Mouse (Mus musculus): ENCODE results near the gene Hagh.

Hagh gene

DNA sequence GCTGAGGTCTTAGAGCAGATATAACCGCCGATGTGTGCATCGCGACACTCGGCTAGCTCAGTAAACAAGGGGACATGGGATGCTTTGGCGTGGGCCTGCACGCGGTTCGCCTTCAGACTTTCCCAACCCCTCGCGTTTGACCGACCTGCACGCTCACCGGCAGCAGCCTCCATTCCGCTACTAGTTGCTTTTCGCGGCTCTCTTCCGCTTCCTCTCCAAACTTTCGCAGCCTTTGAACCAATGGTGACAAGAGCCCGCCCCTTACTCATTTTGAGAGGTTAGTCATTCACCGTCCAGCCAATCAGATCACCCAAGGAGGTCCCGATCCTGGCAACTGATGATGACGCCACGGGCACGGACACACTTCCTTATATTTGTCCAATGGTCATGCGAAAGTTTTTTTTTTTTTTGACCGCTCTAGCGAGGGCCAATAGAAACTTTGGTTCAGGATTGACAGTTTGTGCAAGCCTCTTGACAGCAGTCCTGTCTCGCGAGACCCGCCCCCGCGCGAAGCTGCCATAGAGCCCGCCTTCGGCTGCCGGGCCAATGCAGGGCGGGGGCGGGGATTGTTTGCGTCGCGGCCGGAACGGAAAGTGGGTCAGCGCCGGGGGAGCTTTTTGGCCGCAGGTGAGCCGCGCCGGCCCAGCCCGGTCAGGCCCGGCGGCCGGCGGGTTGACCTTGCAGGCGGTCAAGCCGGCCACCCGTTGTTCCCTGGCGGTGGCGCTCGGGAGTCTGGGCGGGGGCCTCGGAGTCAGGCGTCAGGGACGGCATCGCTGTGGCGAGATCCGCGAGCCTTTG is 46.4 kb downstream of the Hagh start, which contains the start of the genes Nubp2 and Spsb3:
Nubp2 (minus strand) TSS at position 216 of the 798 bp plus-strand sequence.
Spsb3 (plus strand) TSS at position 510 of the 798 bp plus-strand sequence.
- peak; percentile 99 to 100 for DNase-seq (ENCODE audit: low spot score in 2 of 2)

DNA sequence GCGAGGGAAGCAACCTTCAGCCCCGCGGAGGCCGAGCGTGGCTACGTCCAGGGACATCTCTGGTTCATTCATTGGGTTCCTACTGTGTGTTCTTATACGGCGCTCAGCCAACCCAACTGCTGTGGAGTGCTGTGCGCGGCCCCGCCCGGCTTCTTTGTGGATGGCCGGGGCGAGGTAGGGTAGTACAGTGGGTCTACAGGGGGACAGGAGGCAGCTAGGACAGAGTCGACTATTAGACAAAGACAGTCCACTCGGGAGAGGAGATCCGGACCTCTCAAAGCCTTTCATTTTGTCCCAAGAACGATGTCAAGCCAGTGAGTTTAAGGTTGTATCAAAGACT is 47.0 kb downstream of the Hagh start:
- DNase-seq (ENCODE audit: low spot score in 2 of 2) = no peak

DNA sequence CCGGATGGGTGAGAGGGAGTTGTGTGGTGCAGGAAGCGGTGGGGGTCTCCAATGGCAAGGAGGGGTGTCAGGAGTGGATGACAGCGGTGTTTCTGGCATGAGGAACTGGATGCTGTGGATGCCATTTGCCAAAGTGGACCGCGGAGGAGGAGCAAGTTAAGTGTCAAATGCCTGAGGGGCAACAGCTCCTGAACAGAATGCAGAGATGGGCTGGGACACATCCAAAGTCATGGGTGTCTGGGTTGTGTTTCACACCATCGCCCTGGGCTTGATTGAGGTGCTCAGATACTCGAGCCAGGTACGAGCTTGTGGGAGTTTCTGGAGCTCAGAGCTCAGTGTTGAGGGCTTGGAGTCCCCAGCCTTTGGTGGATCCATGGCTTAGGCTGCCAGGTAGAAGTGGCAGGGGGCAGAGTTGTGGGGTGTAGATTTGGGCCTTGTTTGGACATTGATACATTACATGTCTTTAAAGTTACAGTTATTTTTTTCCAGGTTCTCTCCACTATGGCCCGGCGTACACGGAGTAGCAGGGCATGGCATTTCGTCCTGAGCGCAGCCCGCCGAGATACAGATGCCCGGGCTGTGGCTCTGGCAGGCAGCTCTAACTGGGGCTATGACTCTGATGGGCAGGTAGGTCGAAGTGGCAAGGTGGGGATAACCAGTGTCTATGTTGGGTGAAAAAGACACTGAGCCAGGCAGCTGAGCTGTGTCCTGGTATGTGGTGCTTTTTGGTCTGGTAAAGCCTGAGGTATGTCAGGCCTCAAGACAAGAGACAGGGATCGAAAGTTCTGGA is 47.5 kb downstream of the Hagh start:
- DNase-seq (ENCODE audit: low spot score in 2 of 2) = peak in 1 of 2 experiments; percentile 42

DNA sequence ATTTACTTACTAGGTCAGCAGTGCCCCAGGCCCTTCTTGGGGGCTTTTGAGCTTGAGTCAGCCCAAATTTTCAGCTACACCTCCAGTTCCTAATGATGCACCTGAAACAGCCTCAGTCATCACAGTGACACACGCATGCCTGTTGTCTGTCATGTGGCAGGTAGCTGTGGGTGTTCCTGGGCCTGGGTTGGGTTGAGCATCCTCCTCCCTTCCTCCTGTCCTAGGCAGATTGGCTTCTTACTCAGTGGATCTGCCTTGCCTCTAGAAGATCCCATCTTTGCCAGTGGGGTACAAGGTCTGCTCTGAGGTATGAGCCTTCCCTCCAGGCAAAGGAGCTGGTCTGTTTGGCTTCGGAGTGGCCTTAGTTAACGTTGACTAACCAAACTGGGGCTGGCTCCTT is 48.9 kb downstream of the Hagh start:
- DNase-seq (ENCODE audit: low spot score in 2 of 2) = peak in 1 of 2 experiments; percentile 17

- peak in 1 of 2 experiments; percentile 48 for DNase-seq (ENCODE audit: low spot score in 2 of 2)
Observed at GRCm38 (mm10) chr17:24890151-24891092, 50.5 kb downstream of the Hagh start.

DNA sequence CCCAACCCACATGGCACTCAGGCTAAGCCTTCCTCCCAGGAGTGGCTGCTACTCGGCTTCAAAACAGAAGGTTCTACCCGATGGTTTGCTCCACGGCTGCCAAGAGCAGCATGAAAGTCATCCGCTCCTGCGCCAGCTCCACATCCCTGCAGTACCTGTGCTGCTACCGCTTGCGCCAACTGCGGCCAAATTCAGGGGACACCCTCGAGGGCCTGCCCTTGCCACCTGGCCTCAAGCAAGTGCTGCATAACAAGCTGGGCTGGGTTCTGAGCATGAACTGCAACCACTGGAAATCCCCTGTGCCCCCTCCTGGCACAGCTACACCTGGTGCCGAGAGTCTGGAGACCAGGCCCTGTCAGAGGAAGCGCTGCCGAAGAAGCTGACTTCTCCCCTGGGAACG is 51.4 kb downstream of the Hagh start:
- peak; percentile 19 to 53 for DNase-seq (ENCODE audit: low spot score in 2 of 2)

DNA sequence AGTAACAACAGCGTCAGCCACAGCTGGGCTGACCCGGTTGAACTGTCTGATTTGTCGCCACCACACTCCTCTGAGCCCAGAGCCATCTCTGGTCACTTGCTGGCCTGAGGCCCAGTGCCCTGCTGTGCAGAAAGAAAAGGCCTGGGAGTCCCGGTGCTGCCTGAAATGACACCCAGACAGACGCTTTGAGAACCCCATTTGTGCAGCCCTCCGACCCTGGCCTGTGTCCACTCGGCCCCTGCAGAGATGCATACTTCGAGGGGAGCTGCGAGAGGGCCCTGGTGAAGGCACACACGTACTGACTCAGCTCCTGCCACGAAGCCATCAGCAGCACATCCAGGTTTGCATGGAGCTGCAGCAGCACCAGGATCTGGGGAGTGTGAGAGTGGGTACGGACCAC is 52.8 kb downstream of the Hagh start:
- DNase-seq (ENCODE audit: low spot score in 2 of 2) = no peak

- peak in 1 of 2 experiments; percentile 40 for DNase-seq (ENCODE audit: low spot score in 2 of 2)
Observed at GRCm38 (mm10) chr17:24893276-24893675, 53.3 kb downstream of the Hagh start.

- DNase-seq (ENCODE audit: low spot score in 2 of 2) = no peak
Observed at GRCm38 (mm10) chr17:24894061-24894994, 54.4 kb downstream of the Hagh start.

DNA sequence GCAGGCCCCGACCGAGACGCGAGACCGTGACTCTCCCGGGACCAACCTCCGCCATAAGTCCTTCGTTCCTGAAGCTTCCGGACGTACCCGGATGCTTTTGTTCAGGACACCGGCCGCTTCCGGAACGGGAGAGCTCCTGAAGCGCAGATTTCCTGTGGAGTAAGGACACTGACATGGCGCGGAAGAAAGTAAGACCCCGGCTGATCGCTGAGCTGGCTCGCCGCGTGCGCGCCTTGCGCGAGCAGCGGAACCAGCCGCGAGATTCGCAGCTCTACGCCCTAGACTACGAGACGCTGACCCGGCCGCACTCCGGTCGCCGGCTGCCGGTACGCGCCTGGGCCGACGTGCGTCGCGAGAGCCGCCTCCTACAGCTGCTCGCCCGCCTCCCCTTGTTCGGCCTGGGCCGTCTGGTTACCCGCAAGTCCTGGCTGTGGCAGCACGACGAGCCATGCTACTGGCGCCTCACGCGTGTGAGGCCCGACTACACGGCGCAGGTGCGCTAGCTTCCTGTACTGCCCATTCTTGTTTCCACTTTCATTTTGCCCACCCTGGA is 55.1 kb downstream of the Hagh start, which contains the start of the genes Eme2 and Mrps34:
Eme2 (minus strand) TSS at position 93 of the 553 bp plus-strand sequence.
Mrps34 (plus strand) TSS at position 122 of the 553 bp plus-strand sequence.
- peak; percentile 91 to 92 for DNase-seq (ENCODE audit: low spot score in 2 of 2)

DNA sequence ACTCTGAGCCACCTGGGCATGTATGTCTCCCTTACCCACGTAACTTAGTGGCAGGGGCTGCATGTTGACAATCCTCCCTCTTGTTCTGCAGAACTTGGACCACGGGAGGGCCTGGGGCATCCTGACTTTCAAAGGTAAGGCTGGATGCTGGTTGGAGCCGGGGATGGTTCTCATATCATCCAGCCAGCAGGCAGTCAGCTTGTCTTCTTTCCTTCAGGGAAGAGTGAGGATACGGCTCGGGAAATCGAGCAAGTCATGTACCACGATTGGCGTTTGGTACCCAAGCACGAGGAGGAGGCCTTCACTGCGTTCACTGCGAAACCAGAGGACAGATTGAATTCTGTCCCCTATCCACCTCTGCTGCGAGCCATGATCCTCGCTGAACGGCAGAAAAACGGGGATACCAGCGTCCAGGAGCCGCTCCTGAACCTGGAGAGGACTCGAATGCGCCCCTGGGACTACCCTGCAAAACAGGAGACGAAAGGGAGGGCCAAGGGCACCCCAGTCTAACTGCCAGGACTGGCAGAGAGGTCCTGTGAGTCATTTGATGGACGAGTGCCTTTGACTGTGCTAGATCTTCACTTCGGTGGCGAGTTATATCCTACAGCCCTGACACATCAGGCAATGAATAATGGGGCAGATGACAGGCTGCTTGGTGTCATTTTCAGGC is 55.8 kb downstream of the Hagh start:
- DNase-seq (ENCODE audit: low spot score in 2 of 2) = peak in 1 of 2 experiments; percentile 42

DNA sequence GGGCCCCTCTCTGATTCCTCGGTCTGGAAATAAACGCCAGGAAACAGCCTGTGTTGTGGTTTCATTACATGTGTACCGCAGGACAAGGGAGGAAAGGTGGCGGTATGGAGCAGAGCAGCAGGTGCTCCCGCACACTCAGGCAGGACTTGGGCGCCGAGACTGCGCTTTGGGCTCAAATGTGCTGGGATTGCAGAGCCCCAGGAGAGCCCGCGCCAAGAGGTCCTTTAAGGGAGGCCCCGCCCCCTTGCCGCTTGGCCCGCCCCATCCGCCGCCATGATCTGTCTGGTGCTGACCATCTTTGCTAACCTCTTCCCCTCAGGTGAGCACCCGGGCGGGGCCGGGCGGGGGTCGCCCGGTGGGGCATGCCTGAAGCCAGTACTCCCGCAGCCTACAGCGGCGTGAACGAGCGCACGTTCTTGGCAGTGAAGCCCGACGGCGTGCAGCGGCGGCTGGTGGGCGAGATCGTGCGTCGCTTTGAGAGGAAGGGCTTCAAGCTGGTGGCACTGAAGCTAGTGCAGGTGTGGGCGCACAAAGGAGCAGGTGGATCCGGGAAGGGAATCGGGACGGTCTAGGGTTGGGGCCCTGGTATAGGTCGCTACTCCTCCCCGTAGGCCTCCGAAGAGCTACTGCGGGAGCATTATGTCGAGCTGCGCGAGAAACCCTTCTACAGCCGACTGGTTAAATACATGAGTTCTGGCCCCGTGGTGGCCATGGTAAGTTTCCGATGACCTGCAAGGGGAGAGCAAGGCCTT is 56.5 kb downstream of the Hagh start, which contains the start of gene Nme3:
Nme3 (plus strand) TSS at position 260 of the 752 bp plus-strand sequence.
- peak; percentile 85 to 87 for DNase-seq (ENCODE audit: low spot score in 2 of 2)

- no peak for DNase-seq (ENCODE audit: low spot score in 2 of 2)
Observed at GRCm38 (mm10) chr17:24896993-24897269, 57.0 kb downstream of the Hagh start.

DNA sequence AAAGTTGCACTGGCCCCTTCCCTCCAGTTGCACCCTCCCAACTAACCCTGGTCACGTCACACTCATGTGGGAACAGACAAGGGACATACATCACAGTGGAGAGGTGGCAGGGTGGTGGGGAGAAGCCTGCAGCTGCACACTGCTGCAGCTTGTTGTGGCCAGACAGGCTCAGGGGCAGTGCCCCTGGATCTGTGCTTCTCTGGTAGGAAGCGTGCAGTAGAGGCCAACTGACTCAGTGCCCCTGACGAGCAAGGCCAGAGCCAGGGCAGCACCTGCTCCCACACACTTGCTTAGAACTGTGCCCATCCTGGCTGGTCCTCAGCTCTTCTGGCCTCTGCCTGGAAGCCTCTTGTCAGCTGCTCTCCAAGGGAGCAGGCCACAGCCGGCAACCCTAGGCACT is 57.7 kb downstream of the Hagh start:
- no peak for DNase-seq (ENCODE audit: low spot score in 2 of 2)

DNA sequence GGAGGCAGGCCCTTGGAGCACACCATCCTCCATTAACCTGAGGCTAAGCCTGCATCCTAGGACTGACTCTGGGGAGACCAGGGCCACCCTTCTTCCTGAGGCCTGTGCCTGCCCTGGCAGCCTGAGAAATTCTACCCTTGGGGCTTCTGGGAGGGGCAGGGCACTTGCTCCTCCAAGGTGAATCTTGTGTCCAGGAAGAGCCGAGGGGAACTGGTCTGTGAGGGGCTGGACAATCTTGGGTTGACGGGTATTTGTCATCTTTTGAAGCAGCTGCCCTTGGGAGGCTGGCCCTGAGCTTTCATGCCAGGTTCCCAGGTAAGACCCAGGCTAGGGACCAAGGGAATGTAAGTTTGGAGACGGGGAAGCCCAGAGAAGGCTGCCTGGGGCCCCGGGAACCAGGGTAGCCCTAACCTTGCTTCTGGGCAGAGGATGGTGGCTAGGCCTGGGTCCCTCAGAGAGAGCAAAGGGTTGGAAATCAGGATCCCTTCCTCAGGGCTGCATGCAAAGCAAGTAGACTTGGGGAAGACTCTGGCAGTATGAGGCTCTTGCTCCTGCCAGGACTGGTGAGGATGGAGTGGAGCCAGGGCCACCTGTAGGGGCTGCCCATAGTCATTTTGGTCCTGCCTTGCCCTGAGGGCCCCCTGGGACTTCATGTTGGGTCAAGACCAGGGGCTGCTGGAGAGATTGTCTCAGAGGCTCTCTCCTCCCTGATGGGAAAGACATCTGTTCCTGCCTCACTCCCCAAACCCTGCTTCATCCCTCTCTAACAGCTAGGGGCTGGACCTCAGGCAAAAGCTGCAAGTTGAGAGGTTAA is 58.3 kb downstream of the Hagh start:
- DNase-seq (ENCODE audit: low spot score in 2 of 2) = no peak

GRCm38 (mm10) chr17:24899153-24899552 is 59.2 kb downstream of the Hagh start:
- DNase-seq (ENCODE audit: low spot score in 2 of 2) = no peak

GRCm38 (mm10) chr17:24900014-24900413 is 60.1 kb downstream of the Hagh start:
- DNase-seq (ENCODE audit: low spot score in 2 of 2) = peak in 1 of 2 experiments; percentile 30

DNA sequence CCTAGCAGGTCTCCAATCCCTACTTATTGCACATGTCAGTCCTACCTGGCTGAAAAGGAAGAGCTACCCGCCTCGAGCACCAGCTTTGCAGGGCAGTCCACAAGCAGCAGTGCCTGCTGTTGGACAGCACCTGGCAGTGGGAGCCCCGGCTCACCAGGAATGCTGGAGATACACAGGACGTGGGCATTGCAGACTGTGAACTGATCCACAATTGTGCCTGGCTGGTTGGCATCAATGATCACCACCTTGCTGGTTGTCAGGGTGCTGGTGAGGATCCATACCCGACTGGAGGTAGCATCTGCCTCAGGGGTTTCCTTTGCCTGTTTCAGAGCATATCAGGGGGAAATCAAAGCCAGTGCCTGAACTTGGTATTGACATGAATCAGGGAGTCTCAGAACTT is 62.2 kb downstream of the Hagh start:
- DNase-seq (ENCODE audit: low spot score in 2 of 2) = peak in 1 of 2 experiments; percentile 21

Data from right cerebral cortex, postnatal 10 days (tissue).